Mouse (Mus musculus) left cerebral cortex, postnatal 10 days (tissue): ENCODE results near the gene Lrat. TPM values are rescaled to one million over a fixed set of nuclear protein-coding genes. Genes with fewer than 3 reads are reported as not detected.

ENCODE experiments used
- total RNA-seq, 2 experiments: library from RNA; stranded (reverse); gene quantifications; 2 replicates each; pipeline ENCODE4 v1.2.3; 2021

The Lrat gene
- total RNA-seq, 2 experiments from 2014 or later = 0.12 to 0.24 TPM

Other genes starting within 250 kb of the Lrat start
- under 1 TPM; 0.55 to 0.69 TPM for gene Rbm46, start 27.5 kb downstream of the Lrat start, total RNA-seq
- not detected for gene Fgg, start 103.8 kb upstream of the Lrat start, total RNA-seq
- gene Fga, start 122.1 kb upstream of the Lrat start, total RNA-seq = not detected
- not detected for gene Fgb, start 145.9 kb upstream of the Lrat start, total RNA-seq
- 10 to 100 TPM; 40.0 to 40.6 TPM for gene Plrg1, start 151.5 kb upstream of the Lrat start, total RNA-seq
- gene Dchs2, start 224.0 kb upstream of the Lrat start, total RNA-seq = 1 to 10 TPM; 4.2 to 5.1 TPM